ENCODE assay signal across 8 mouse cellular contexts in the genomic region with DNA sequence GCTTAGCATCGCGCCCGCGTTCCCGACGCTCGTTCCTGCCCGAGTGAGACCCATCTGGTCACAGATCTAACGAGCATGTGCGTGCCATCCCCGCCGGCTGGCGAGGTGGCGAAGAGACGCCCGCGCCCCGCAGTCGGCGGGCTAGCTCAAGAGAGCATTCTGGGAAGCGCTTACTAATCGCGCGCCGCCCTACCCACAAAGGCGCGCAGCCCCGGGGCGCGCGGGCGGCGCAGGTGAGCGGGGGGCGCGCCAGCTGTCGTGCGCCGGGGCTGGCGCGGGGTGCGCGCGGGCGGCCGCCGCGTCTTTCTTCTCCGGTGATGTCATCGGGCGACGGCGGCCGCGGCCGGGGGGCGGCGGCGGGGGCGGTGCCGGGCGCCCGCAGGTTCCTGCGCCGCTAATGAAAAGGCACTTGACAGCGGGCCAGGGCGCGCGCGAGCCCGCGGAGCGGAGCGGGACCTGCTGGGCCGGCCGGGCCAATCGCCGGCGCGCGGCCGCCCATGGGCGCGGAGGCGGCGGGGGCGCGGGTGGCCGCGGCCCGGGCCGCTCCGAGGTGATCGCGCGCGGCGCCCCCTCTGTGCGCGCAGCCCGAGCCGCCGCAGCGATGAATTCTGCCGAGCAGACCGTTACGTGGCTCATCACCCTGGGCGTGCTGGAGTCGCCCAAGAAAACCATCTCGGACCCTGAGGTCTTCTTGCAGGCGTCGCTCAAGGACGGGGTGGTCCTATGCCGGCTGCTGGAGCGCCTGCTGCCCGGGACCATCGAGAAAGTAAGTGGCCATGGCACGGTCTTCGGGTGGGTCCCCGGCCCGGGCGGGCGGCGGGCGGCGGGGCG. TPM values are rescaled to one million over a fixed set of nuclear protein-coding genes. Genes with fewer than 3 reads are reported as not detected.
DNase-seq lines count a peak whose midpoint lies in the region; ATAC-seq and TF ChIP-seq lines count a peak whose summit lies in the region.

A gene (plus strand): TSS at position 71 of the 831 bp plus-strand sequence.

- under 1% methylated on average over 111 of the region's 127 CpGs for WGBS in cerebellum, adult 2 months
- WGBS in liver, embryonic 16.5 days (ENCODE audit: insufficient replicate concordance) = under 1% methylated on average over 95 of the region's 127 CpGs

- peak; percentile 84 for DNase-seq in ZHBTc4 (ENCODE audit: low read depth, low spot score)
- peak; percentile 88 to 89 for DNase-seq in cerebellum, adult 2 months
- peak; percentile 64 for DNase-seq in forelimb bud, embryonic 11.5 days (ENCODE audit: low read depth, low spot score)
- DNase-seq in heart, postnatal 36 days = peak; percentile 40 to 43
- peak; percentile 84 to 90 for DNase-seq in layer of hippocampus, adult 18-20 months (ENCODE audit: low spot score in 2 of 2)
- no peak for DNase-seq in urinary bladder, postnatal 10 days (ENCODE audit: low spot score)

- ATAC-seq in liver, embryonic 16.5 days (ENCODE audit: low read depth) = peak; percentile 74
- ATAC-seq in neutrophil, adult 5-6 weeks (ENCODE audit: extremely low read depth, insufficient number of reproducible peaks, low FRiP score, poor library complexity, severe bottlenecking) = no peak

- no peaks in the 10 kb centered on the region for H3K27me3 ChIP-seq in cerebellum, adult 2 months (ENCODE audit: control insufficient read depth, insufficient read depth, low read length)
- peaks cover 44% of the 10 kb centered on the region for H3K27me3 ChIP-seq in liver, embryonic 16.5 days (ENCODE audit: control insufficient read depth, insufficient read depth, low read depth, low read length)

- intact Hi-C loops in heart, postnatal 36 days (cut with DNase I) = loop anchor here (5.0 kb wide), 1 partner anchor 59 kb away; no protein-coding TSS in a partner anchor

- peak within 1 kb of the TSS; percentile 100 for H3K27ac ChIP-seq in cerebellum, adult 2 months (ENCODE audit: insufficient read depth, low read length)
- H3K27ac ChIP-seq in liver, embryonic 16.5 days (ENCODE audit: low read length) = peak within 1 kb of the TSS; percentile 76

- no peaks in the 10 kb centered on the region for H3K36me3 ChIP-seq in liver, embryonic 16.5 days (ENCODE audit: control insufficient read depth, insufficient read depth)

- no peaks in the 10 kb centered on the region for H3K9me3 ChIP-seq in liver, embryonic 16.5 days (replicated peaks; ENCODE audit: control insufficient read depth, low read length)

- no peak for TF ChIP-seq CTCF in cerebellum, adult 2 months (IDR thresholded peaks at IDR 0.05; ENCODE audit: borderline replicate concordance, insufficient read depth, low read depth, low read length)

- H3K4me3 ChIP-seq in cerebellum, adult 2 months (replicated peaks; ENCODE audit: insufficient read depth, low read depth, low read length) = peak within 1 kb of the TSS; percentile 99
- peak within 1 kb of the TSS; percentile 59 for H3K4me3 ChIP-seq in liver, embryonic 16.5 days (ENCODE audit: low read depth, low read length)

- TF ChIP-seq POLR2A in cerebellum, adult 2 months (IDR thresholded peaks at IDR 0.05; ENCODE audit: borderline replicate concordance, insufficient read depth, low read length) = peak; percentile 34; the same call in 1 of the 2 replicates

- peak within 1 kb of the TSS; percentile 51 for H3K9ac ChIP-seq in liver, embryonic 16.5 days (ENCODE audit: low read depth, low read length)

- peak within 1 kb of the TSS; percentile 51 for H3K4me2 ChIP-seq in liver, embryonic 16.5 days (ENCODE audit: low read depth, low read length)

- H3K4me1 ChIP-seq in cerebellum, adult 2 months (ENCODE audit: control insufficient read depth, insufficient read depth, low read length) = peaks cover 11% of the 10 kb centered on the region
- H3K4me1 ChIP-seq in liver, embryonic 16.5 days (ENCODE audit: control insufficient read depth, low read depth, low read length) = no peaks in the 10 kb centered on the region; the same call in 1 of the 2 replicates

RNA-seq across cellular contexts. Expression of the gene that starts here (rescaled TPM):
- 134 and 151 TPM in 2 replicates for polyA plus RNA-seq in cerebellum, adult 2 months (2012; rRNA removed)
- total RNA-seq in heart, postnatal 36 days (2021) = 100 to 1,000 TPM; 125 to 130 TPM
- 100 to 1,000 TPM; 107 to 109 TPM for total RNA-seq in layer of hippocampus, adult 18-20 months (2021)
- polyA plus RNA-seq in liver, embryonic 16.5 days (2015; fragmentation: Nextera tagmentation; extraction: Ambion mirVana) = 9.1 and 10.1 TPM in 2 replicates
- 34.1 and 35.5 TPM in 2 replicates for total RNA-seq in neutrophil, adult 5-6 weeks (2017)

Comparison
In these comparisons a context has a peak if more than half of its experiments do, and no peak if none do; other contexts are left out.
1. RNA of the gene that starts here (polyA plus RNA-seq): 134 to 151 TPM in cerebellum, adult 2 months; 9.1 to 10.1 TPM in liver, embryonic 16.5 days; every median in the first group is over 10 times any median in the second.